Mouse (Mus musculus): ENCODE results near the gene Wdr45. TPM values are rescaled to one million over a fixed set of nuclear protein-coding genes. Genes with fewer than 3 reads are reported as not detected.
"Not testable (repeated sequence)": the region's sequence is repeated elsewhere in the genome, so short reads cannot be mapped to it uniquely, and the experiment has no call there.

Wdr45 gene
- polyA plus RNA-seq, 1 experiment from 2014 or later = 102 TPM

DNA sequence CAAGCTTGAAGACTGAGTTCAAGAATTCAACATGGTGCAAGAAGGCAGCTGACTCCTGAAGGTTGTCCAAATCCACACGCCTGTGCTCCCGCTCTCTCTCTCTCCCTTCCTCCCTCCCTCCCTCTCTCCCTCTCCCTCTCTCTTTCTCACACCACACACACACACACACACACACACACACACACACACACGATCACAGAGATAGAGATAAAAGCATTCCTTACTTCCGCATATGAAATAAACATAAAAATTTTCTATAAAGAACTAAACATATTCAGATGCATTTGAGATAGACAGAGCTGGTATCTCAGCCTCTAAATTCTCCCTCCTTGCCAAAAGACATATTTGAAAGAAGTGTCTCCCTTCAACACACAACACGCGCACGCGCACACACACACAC is 31.3 kb downstream of the Wdr45 start:
- H3K4me3 ChIP-seq (ENCODE audit: low read length) = no peak overlapping the region

DNA sequence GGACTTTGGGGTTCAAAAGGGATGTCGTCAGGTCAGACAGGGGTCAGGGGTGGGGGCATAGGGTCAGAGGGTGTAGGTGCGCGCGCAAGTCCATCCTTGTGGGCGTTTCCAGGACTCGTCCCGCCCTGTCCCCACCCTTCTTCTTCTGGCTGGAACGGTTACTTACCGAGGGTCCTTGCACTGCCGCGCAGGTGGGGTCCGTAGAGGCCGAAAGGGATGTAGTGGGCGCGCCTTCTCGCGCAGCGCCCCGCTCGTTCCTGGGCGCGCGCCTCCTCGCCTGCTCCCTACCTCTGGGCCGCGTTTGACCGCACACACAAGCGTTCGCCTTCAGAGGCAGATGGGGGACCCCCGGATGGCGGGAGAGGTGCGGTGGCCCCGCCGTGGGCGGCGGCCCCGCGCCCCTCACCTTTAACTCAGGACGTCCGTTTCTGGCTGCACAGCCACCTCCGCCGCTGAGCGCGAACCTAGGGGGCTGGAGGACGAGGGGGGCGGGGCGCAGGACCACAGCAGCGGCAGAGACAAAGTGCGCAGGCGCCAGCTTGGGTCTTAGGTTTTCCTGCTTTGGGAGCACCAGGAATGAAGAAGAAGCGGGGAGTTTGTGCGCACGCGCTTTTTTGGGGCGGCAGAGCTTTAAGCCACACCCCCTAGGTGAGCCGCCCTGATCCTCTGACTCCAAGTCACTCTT is 36.4 kb downstream of the Wdr45 start, which contains the start of gene Ccdc120:
Gene Ccdc120, minus strand, starts transcription at position 474 of the 685 bp plus-strand sequence.
- WGBS = 11% methylated on average over 40 of the region's 56 CpGs
- Histone ChIP-seq H3K4me1 (replicated peaks; ENCODE audit: control insufficient read depth, insufficient read depth, low read length) (0 out of 2 replicates have a peak, but pooled peaks cover 2% of the 10 kb centered on the region), H3K27ac (ENCODE audit: low read length) (no peak within 1 kb of the TSS), H3K4me2 (ENCODE audit: low read depth, low read length) (peak within 1 kb of the TSS; percentile 60), H3K9ac (ENCODE audit: low read length) (peak within 1 kb of the TSS; percentile 75), H3K36me3 (ENCODE audit: control insufficient read depth, insufficient read depth, low read length) (no peaks in the 10 kb centered on the region), H3K27me3 (ENCODE audit: control insufficient read depth, insufficient read depth, low read depth, low read length) (no peaks in the 10 kb centered on the region), H3K4me3 (ENCODE audit: low read length) (peak within 1 kb of the TSS; percentile 69), H3K9me3 (ENCODE audit: control insufficient read depth, low read length) (no peaks in the 10 kb centered on the region)
- ATAC-seq (ENCODE audit: low read depth) = peak; percentile 84

More for the DNA sequence above, 31.3 kb downstream of the Wdr45 start:
- Histone ChIP-seq H3K9ac (ENCODE audit: low read length) (no peak overlapping the region), H3K4me2 (ENCODE audit: low read depth, low read length) (no peak overlapping the region), H3K9me3 (ENCODE audit: control insufficient read depth, low read length) (no peaks in the 10 kb centered on the region), H3K27me3 (ENCODE audit: control insufficient read depth, insufficient read depth, low read depth, low read length) (no peaks in the 10 kb centered on the region), H3K4me1 (replicated peaks; ENCODE audit: control insufficient read depth, insufficient read depth, low read length) (0 out of 2 replicates have a peak, but pooled peaks cover 2% of the 10 kb centered on the region), H3K27ac (ENCODE audit: low read length) (no peak overlapping the region), H3K36me3 (ENCODE audit: control insufficient read depth, insufficient read depth, low read length) (no peaks in the 10 kb centered on the region)
- ATAC-seq (ENCODE audit: low read depth) = no peak
- 80% methylated on average over 8 of the region's 8 CpGs for WGBS

GRCm38 (mm10) chrX:7753627-7754026 is 39.5 kb downstream of the Wdr45 start:
- H3K4me3 ChIP-seq (ENCODE audit: low read length); H3K9ac ChIP-seq (ENCODE audit: low read length); H3K36me3 ChIP-seq (ENCODE audit: control insufficient read depth, insufficient read depth, low read length); H3K27ac ChIP-seq (ENCODE audit: low read length); ATAC-seq (ENCODE audit: low read depth); H3K4me1 ChIP-seq (replicated peaks; ENCODE audit: control insufficient read depth, insufficient read depth, low read length); H3K9me3 ChIP-seq (ENCODE audit: control insufficient read depth, low read length); H3K27me3 ChIP-seq (ENCODE audit: control insufficient read depth, insufficient read depth, low read depth, low read length); H3K4me2 ChIP-seq (ENCODE audit: low read depth, low read length): not testable (repeated sequence)
- WGBS = 19% methylated on average over 3 of the region's 3 CpGs

DNA sequence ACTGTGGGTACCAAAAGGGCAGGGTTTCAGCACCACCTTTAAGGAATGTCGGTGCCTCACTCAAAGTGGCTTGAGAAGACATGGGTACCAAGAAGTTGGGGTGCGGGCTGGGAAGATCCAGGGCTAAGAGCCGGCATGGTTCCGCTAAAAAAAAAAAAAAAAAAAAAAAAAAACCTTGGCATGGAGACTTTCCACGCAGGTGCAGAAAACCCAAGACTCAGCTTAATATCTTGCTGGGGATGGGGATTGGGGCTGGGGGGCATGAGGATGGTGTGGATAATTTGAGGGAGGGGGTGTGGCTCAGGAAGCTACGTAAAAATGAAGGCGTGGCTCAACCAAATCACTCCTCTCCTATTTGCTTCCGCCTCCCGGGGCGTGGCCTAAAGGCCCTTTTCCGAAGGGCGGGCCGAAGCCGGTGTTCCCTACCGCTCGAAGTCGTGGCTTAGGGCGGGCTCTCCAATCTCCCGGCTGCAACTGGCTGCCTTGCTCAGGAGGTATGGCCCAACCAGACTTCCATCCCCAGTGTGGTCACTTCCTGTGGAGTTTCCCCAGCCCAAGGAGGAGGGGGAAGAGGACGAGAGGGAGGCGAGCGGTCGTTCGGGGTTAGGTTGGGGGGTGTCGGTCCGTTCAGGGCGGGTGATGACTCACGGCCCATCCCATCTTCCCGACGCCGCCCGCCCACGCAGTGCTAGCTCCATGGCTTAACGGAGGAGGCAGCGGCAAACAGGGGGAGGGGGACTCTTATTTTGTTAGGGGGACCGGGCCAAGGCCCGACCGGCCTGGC is 48.2 kb downstream of the Wdr45 start, which contains the start of gene Tfe3:
Gene Tfe3, plus strand, starts transcription at position 424 of the 784 bp plus-strand sequence.
- peak within 1 kb of the TSS; percentile 67 for H3K9ac ChIP-seq (ENCODE audit: low read length)
- no peaks in the 10 kb centered on the region for H3K27me3 ChIP-seq (ENCODE audit: control insufficient read depth, insufficient read depth, low read depth, low read length)
- H3K9me3 ChIP-seq (ENCODE audit: control insufficient read depth, low read length) = no peaks in the 10 kb centered on the region
- H3K4me2 ChIP-seq (ENCODE audit: low read depth, low read length) = peak within 1 kb of the TSS; percentile 69
- peaks cover 3% of the 10 kb centered on the region; the same call in 1 of the 2 replicates for H3K36me3 ChIP-seq (ENCODE audit: control insufficient read depth, insufficient read depth, low read length)
- H3K4me3 ChIP-seq (ENCODE audit: low read length) = peak within 1 kb of the TSS; percentile 73
- H3K27ac ChIP-seq (ENCODE audit: low read length) = peak within 1 kb of the TSS; percentile 62
- WGBS = 15% methylated on average over 29 of the region's 38 CpGs
- peaks cover 10% of the 10 kb centered on the region; the same call in 1 of the 2 replicates for H3K4me1 ChIP-seq (replicated peaks; ENCODE audit: control insufficient read depth, insufficient read depth, low read length)
- ATAC-seq (ENCODE audit: low read depth) = peak; percentile 95

- no peak for ATAC-seq (ENCODE audit: low read depth)
- Histone ChIP-seq H3K4me2 (ENCODE audit: low read depth, low read length) (peak overlapping the region; percentile 69), H3K9me3 (ENCODE audit: control insufficient read depth, low read length) (no peaks in the 10 kb centered on the region), H3K36me3 (ENCODE audit: control insufficient read depth, insufficient read depth, low read length) (peaks cover 3% of the 10 kb centered on the region), H3K4me1 (replicated peaks; ENCODE audit: control insufficient read depth, insufficient read depth, low read length) (peaks cover 10% of the 10 kb centered on the region; the same call in 1 of the 2 replicates), H3K9ac (ENCODE audit: low read length) (peak overlapping the region; percentile 67), H3K27ac (ENCODE audit: low read length) (peak overlapping the region; percentile 62), H3K4me3 (ENCODE audit: low read length) (peak overlapping the region; percentile 73), H3K27me3 (ENCODE audit: control insufficient read depth, insufficient read depth, low read depth, low read length) (no peaks in the 10 kb centered on the region)
- WGBS = 20% methylated on average over 16 of the region's 21 CpGs
These were observed 48.7 kb downstream of the Wdr45 start for GRCm38 (mm10) chrX:7762921-7763197.

DNA sequence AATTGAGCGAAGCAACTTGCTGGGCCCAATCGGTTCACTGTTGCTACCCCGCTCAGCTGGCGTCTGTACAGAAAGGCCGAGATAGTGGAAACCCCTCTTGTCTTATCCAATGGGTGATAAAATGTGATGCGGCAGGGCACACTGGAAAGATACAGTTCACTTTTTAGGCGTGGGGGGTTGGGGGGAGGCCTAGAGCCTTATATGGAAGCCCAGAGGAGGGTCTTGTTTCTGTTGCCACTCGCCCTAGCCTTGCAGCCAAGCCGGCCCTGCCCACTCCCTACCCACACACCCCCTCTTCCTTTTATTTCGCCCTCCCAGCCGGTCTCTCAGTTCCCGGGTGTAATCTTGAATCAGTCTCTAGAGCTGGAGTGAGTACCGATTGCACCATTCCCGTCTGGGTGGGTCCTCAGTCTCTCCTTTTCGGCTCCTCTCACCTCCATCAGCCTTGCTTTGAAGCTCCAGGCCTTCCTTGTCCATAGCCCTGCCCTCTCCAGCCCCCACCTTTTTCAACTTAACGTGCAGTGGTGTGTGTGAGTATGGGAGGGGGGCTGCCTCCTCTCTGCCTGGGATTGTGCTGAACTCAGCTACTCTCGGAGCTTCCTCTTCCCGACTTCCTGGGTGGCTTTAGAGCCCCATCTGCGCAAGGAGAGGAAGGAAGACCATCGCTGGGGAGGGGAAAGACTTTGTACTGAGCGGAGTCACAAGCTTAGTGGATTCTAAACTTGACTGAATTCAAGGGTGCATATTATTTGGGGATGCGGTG is 49.7 kb downstream of the Wdr45 start:
- peaks cover 10% of the 10 kb centered on the region; the same call in 1 of the 2 replicates for H3K4me1 ChIP-seq (replicated peaks; ENCODE audit: control insufficient read depth, insufficient read depth, low read length)
- peak; percentile 18 for ATAC-seq (ENCODE audit: low read depth)
- peaks cover 5% of the 10 kb centered on the region for H3K36me3 ChIP-seq (ENCODE audit: control insufficient read depth, insufficient read depth, low read length)
- no peaks in the 10 kb centered on the region for H3K27me3 ChIP-seq (ENCODE audit: control insufficient read depth, insufficient read depth, low read depth, low read length)
- no peaks in the 10 kb centered on the region for H3K9me3 ChIP-seq (ENCODE audit: control insufficient read depth, low read length)
- WGBS = 14% methylated on average over 22 of the region's 22 CpGs
- peak overlapping the region; percentile 73 for H3K4me3 ChIP-seq (ENCODE audit: low read length)
- H3K9ac ChIP-seq (ENCODE audit: low read length) = peak overlapping the region; percentile 67
- H3K4me2 ChIP-seq (ENCODE audit: low read depth, low read length) = peak overlapping the region; percentile 69
- H3K27ac ChIP-seq (ENCODE audit: low read length) = peak overlapping the region; percentile 58

DNA sequence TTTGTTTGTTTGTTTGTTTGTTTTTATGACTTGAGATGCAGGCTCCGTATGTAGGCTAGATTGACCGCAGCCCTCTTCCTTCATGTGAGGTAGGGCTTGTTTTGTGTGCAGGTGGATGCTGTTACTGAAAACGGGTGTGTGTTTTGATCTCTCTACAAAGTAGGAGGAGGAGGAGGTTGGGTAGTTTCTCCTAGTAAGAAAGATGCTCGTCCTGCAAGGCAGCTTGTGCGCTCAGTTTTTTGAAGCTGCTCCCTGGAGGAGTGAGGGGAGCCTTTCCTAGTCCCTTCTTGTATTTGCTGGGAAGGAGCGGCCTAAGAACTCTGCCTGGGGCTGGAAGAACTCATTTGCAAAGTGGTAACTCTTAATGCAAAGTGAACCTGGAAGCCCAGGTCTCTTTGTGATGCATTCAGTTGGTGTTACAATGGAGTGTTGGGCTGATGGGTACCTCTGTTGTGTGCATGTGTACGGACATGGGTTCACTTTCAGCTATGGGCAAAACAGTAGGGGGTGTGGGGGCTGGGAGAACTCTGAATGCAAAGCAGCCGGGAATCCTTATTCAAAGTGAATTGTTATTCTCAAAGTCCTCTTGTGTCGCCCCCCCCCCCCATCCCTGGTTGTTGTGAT is 50.6 kb downstream of the Wdr45 start:
- WGBS = 23% methylated on average over 9 of the region's 9 CpGs
- H3K27ac ChIP-seq (ENCODE audit: low read length) = no peak overlapping the region
- peaks cover 10% of the 10 kb centered on the region; the same call in 1 of the 2 replicates for H3K4me1 ChIP-seq (replicated peaks; ENCODE audit: control insufficient read depth, insufficient read depth, low read length)
- no peaks in the 10 kb centered on the region for H3K27me3 ChIP-seq (ENCODE audit: control insufficient read depth, insufficient read depth, low read depth, low read length)
- no peaks in the 10 kb centered on the region for H3K9me3 ChIP-seq (ENCODE audit: control insufficient read depth, low read length)
- peak overlapping the region; percentile 67; the same call in 1 of the 2 replicates for H3K9ac ChIP-seq (ENCODE audit: low read length)
- ATAC-seq (ENCODE audit: low read depth) = no peak
- H3K4me2 ChIP-seq (ENCODE audit: low read depth, low read length) = peak overlapping the region; percentile 69
- peak overlapping the region; percentile 73 for H3K4me3 ChIP-seq (ENCODE audit: low read length)
- H3K36me3 ChIP-seq (ENCODE audit: control insufficient read depth, insufficient read depth, low read length) = peaks cover 6% of the 10 kb centered on the region

DNA sequence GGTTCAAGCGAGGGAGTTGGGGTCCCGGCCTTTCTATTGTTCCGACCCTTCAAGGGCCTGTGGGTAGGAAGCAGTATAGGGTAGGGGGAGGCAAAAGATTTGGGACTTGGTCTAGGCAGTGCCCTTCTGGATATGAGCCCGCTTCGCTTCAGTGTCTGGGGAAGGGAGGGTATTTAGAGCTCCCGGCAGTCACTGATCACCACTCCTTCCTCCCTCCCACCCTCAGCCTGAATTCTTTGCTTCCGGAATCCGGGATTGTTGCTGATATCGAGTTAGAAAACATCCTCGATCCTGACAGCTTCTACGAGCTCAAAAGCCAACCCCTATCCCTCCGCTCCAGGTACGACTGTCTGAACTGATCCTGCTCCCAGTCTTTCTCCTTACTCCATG is 51.1 kb downstream of the Wdr45 start:
- Histone ChIP-seq H3K9ac (ENCODE audit: low read length) (peak overlapping the region; percentile 1; the same call in 1 of the 2 replicates), H3K27ac (ENCODE audit: low read length) (peak overlapping the region; percentile 23; the same call in 1 of the 2 replicates), H3K4me3 (ENCODE audit: low read length) (peak overlapping the region; percentile 18), H3K27me3 (ENCODE audit: control insufficient read depth, insufficient read depth, low read depth, low read length) (no peaks in the 10 kb centered on the region), H3K36me3 (ENCODE audit: control insufficient read depth, insufficient read depth, low read length) (peaks cover 6% of the 10 kb centered on the region), H3K9me3 (ENCODE audit: control insufficient read depth, low read length) (no peaks in the 10 kb centered on the region), H3K4me1 (replicated peaks; ENCODE audit: control insufficient read depth, insufficient read depth, low read length) (peaks cover 10% of the 10 kb centered on the region; the same call in 1 of the 2 replicates), H3K4me2 (ENCODE audit: low read depth, low read length) (peak overlapping the region; percentile 69)
- WGBS = 13% methylated on average over 13 of the region's 13 CpGs
- no peak for ATAC-seq (ENCODE audit: low read depth)

All from lung, embryonic 16.5 days (tissue).